Mouse (Mus musculus): ENCODE measurements around the gene Prr5l. TPM values are rescaled to one million over a fixed set of nuclear protein-coding genes. Genes with fewer than 3 reads are reported as not detected.

Prr5l gene
- 9.2 and 10.7 TPM in 2 replicates for polyA plus RNA-seq (2012; rRNA removed)

GRCm38 (mm10) chr2:101882998-101883397 is at the start of gene Prr5l:
Gene Prr5l (minus strand): TSS chr2:101883027.
- WGBS, result 74% methylated on average over 3 of the region's 3 CpGs
- no peaks in the 10 kb centered on the region for H3K36me3 ChIP-seq (ENCODE audit: control insufficient read depth, insufficient read depth, low read length)
- H3K4me3 ChIP-seq (ENCODE audit: control insufficient read depth, insufficient read depth, low read length), result no peak within 1 kb of the TSS
- peaks cover 2% of the 10 kb centered on the region; the same call in 1 of the 2 replicates for H3K4me1 ChIP-seq (replicated peaks; ENCODE audit: control insufficient read depth, insufficient read depth, low read length)
- H3K27ac ChIP-seq (ENCODE audit: control insufficient read depth, insufficient read depth, low read length), result no peak within 1 kb of the TSS
- TF ChIP-seq CTCF (IDR thresholded peaks at IDR 0.05; ENCODE audit: borderline replicate concordance, control insufficient read depth, extremely low read depth, insufficient read depth, low read length, poor library complexity) (no peak), POLR2A (IDR thresholded peaks at IDR 0.05; ENCODE audit: control insufficient read depth, extremely low read depth, insufficient read depth, low read length, poor library complexity) (no peak)
- no peaks in the 10 kb centered on the region for H3K27me3 ChIP-seq (ENCODE audit: control insufficient read depth, insufficient read depth, low read length)
- DNase-seq, result no peak

DNA sequence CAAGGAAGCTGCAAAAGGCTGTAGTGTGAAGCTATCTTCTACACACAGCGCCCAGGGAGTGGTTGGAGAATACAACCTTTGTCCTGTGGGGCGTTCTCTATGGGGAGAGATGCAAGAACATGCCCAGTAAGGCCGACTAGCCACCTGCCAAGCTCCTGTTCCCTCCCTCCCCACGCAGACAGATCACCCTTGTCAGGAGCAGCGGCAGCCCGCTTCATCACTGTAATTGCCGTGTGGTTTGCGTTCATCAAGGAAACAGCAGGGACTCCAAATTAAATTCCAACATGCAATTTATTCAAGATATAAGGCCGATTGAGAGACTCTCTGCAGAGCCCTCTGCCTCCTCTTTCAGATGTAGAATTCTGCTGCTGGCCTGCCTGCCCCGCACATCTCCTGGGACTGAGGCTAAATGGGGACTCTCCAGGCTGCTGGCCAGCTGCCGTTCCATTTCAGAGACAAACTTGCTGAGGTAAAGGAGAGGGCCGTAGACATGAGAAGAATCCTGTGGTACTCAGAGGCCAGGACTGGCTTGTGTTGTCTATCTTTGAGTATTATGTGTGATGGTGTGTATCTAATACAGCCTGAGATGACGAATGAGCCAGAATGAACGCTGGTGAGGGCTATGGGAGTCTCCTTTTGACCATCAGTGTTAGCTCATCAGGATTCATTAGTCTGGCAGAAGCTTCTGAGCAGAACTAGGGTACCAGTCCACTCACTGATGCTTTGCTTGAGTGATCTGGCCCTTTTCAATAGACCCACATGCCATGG is 49.5 kb upstream of the Prr5l start:
- no peak for DNase-seq
- no peaks in the 10 kb centered on the region for H3K27me3 ChIP-seq (ENCODE audit: control insufficient read depth, insufficient read depth, low read length)
- H3K4me1 ChIP-seq (replicated peaks; ENCODE audit: control insufficient read depth, insufficient read depth, low read length), result no peaks in the 10 kb centered on the region

DNA sequence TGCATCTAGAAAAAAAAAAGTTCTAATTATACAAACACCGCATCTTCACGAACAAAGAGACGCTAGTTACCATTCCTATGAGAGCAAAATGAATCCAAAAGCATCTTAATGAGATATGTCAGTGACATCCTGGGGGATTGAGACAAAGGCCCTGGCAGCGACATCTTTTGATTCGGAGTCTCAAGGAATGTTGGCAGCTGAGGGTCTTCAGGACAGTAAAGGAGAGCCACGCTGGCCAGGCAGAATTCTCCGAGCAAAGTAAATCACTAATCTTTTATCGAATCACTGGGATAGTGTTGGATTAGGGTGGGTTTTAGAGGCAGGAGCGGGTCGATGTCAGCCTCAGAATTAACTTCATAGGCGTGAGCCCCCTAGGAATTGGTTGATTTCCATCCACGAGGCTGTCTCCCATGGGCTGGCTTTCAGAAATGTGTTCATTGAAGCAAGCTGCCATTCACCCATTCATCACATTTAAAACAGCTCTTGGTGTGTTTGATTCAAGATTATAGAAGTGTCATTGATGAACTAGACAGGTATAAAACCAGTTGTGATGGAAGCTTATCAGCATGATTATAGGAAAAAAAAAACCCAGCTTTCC is 42.9 kb upstream of the Prr5l start:
- no peak for TF ChIP-seq CTCF (IDR thresholded peaks at IDR 0.05; ENCODE audit: borderline replicate concordance, control insufficient read depth, extremely low read depth, insufficient read depth, low read length, poor library complexity)
- no peak for TF ChIP-seq POLR2A (IDR thresholded peaks at IDR 0.05; ENCODE audit: control insufficient read depth, extremely low read depth, insufficient read depth, low read length, poor library complexity)
- H3K4me1 ChIP-seq (replicated peaks; ENCODE audit: control insufficient read depth, insufficient read depth, low read length), result no peaks in the 10 kb centered on the region
- no peak for DNase-seq
- WGBS, result 92% methylated on average over 12 of the region's 12 CpGs
- no peak overlapping the region for H3K27ac ChIP-seq (ENCODE audit: control insufficient read depth, insufficient read depth, low read length)
- H3K27me3 ChIP-seq (ENCODE audit: control insufficient read depth, insufficient read depth, low read length), result no peaks in the 10 kb centered on the region
- no peak overlapping the region for H3K4me3 ChIP-seq (ENCODE audit: control insufficient read depth, insufficient read depth, low read length)
- H3K36me3 ChIP-seq (ENCODE audit: control insufficient read depth, insufficient read depth, low read length), result no peaks in the 10 kb centered on the region

More for the DNA sequence above, 49.5 kb upstream of the Prr5l start:
- 94% methylated on average over 14 of the region's 14 CpGs for WGBS
- TF ChIP-seq POLR2A (IDR thresholded peaks at IDR 0.05; ENCODE audit: control insufficient read depth, extremely low read depth, insufficient read depth, low read length, poor library complexity), result no peak
- no peak for TF ChIP-seq CTCF (IDR thresholded peaks at IDR 0.05; ENCODE audit: borderline replicate concordance, control insufficient read depth, extremely low read depth, insufficient read depth, low read length, poor library complexity)
- Histone ChIP-seq H3K36me3 (ENCODE audit: control insufficient read depth, insufficient read depth, low read length) (no peaks in the 10 kb centered on the region), H3K27ac (ENCODE audit: control insufficient read depth, insufficient read depth, low read length) (no peak overlapping the region), H3K4me3 (ENCODE audit: control insufficient read depth, insufficient read depth, low read length) (no peak overlapping the region)

DNA sequence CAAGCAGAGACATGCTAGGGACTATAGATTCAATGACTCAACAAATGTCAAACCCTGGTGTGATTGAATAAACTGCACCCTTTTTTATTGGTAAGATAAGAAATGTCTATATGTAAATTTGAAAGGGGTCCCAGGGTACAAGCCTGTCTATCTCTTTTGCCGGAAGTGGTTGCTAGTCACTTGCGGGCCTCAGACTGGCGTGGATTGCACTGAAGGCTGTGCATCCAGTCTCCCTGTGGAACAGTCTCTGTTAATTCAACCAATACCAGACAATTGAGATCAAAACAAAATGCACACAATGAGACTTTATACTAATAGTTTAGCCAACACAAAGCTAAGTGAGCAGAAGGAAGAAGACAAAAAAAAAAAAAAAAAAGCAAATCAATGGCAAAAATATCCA is 42.4 kb upstream of the Prr5l start:
- no peak overlapping the region for H3K27ac ChIP-seq (ENCODE audit: control insufficient read depth, insufficient read depth, low read length)
- no peaks in the 10 kb centered on the region for H3K4me1 ChIP-seq (replicated peaks; ENCODE audit: control insufficient read depth, insufficient read depth, low read length)
- H3K27me3 ChIP-seq (ENCODE audit: control insufficient read depth, insufficient read depth, low read length), result no peaks in the 10 kb centered on the region
- WGBS, result 95% methylated on average over 3 of the region's 3 CpGs
- DNase-seq, result no peak
- no peak for TF ChIP-seq POLR2A (IDR thresholded peaks at IDR 0.05; ENCODE audit: control insufficient read depth, extremely low read depth, insufficient read depth, low read length, poor library complexity)
- no peak for TF ChIP-seq CTCF (IDR thresholded peaks at IDR 0.05; ENCODE audit: borderline replicate concordance, control insufficient read depth, extremely low read depth, insufficient read depth, low read length, poor library complexity)
- no peak overlapping the region for H3K4me3 ChIP-seq (ENCODE audit: control insufficient read depth, insufficient read depth, low read length)
- no peaks in the 10 kb centered on the region for H3K36me3 ChIP-seq (ENCODE audit: control insufficient read depth, insufficient read depth, low read length)

DNA sequence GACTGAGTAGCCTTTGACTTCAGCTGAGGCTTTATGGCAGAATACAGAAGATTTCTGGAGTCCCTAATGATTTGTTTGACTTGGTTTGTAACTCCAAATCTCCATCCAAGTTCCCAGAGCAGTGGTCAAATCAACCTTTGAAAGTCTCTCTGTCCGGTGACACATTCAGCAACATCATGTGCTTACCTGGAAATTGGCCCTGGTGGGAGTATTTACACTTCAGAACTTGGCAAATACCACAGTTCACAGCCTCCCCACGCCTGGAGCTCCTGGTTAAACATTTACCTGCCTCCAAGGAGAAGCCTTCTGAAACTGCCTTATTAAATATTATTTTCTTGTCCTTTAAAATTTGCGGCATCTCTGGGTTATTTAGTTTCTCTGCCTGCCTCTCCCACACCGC is 40.4 kb upstream of the Prr5l start:
- TF ChIP-seq CTCF (IDR thresholded peaks at IDR 0.05; ENCODE audit: borderline replicate concordance, control insufficient read depth, extremely low read depth, insufficient read depth, low read length, poor library complexity) (no peak), POLR2A (IDR thresholded peaks at IDR 0.05; ENCODE audit: control insufficient read depth, extremely low read depth, insufficient read depth, low read length, poor library complexity) (no peak)
- no peak for DNase-seq
- no peak overlapping the region for H3K4me3 ChIP-seq (ENCODE audit: control insufficient read depth, insufficient read depth, low read length)
- no peak overlapping the region for H3K27ac ChIP-seq (ENCODE audit: control insufficient read depth, insufficient read depth, low read length)
- no peaks in the 10 kb centered on the region for H3K27me3 ChIP-seq (ENCODE audit: control insufficient read depth, insufficient read depth, low read length)
- WGBS, result 92% methylated on average over 4 of the region's 4 CpGs
- no peaks in the 10 kb centered on the region for H3K36me3 ChIP-seq (ENCODE audit: control insufficient read depth, insufficient read depth, low read length)
- H3K4me1 ChIP-seq (replicated peaks; ENCODE audit: control insufficient read depth, insufficient read depth, low read length), result no peaks in the 10 kb centered on the region

DNA sequence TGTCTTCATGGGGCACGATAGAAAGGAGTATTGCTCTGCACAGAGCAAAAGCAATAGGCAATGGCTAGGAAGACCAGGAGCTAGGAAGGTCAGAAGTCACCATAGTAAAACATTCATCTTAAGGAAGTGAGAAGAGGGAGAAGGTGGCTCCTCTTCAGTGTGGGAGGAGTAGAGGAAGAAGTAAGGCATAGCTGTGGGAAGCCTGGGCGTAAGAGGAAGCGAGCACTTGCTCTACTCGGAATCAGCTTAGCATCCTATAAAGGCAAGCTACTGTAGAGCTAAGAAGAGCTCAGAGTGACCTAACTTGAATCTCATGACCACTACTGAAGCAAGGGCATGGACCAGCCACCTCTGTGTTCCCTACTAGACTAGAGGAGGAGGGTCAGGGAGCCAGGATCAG is 39.5 kb upstream of the Prr5l start:
- no peak overlapping the region for H3K4me3 ChIP-seq (ENCODE audit: control insufficient read depth, insufficient read depth, low read length)
- WGBS, result 87% methylated on average over 4 of the region's 4 CpGs
- no peaks in the 10 kb centered on the region for H3K27me3 ChIP-seq (ENCODE audit: control insufficient read depth, insufficient read depth, low read length)
- no peak for TF ChIP-seq POLR2A (IDR thresholded peaks at IDR 0.05; ENCODE audit: control insufficient read depth, extremely low read depth, insufficient read depth, low read length, poor library complexity)
- no peak for TF ChIP-seq CTCF (IDR thresholded peaks at IDR 0.05; ENCODE audit: borderline replicate concordance, control insufficient read depth, extremely low read depth, insufficient read depth, low read length, poor library complexity)
- no peak for DNase-seq
- H3K4me1 ChIP-seq (replicated peaks; ENCODE audit: control insufficient read depth, insufficient read depth, low read length), result no peaks in the 10 kb centered on the region
- no peaks in the 10 kb centered on the region for H3K36me3 ChIP-seq (ENCODE audit: control insufficient read depth, insufficient read depth, low read length)
- no peak overlapping the region for H3K27ac ChIP-seq (ENCODE audit: control insufficient read depth, insufficient read depth, low read length)

Data from thymus, adult 2 months (tissue).